Mouse (Mus musculus): ENCODE results near the gene Trmt1. TPM values are rescaled to one million over a fixed set of nuclear protein-coding genes. Genes with fewer than 3 reads are reported as not detected.

The Trmt1 gene
- polyA plus RNA-seq, 1 experiment from 2014 or later = 66.7 TPM

DNA sequence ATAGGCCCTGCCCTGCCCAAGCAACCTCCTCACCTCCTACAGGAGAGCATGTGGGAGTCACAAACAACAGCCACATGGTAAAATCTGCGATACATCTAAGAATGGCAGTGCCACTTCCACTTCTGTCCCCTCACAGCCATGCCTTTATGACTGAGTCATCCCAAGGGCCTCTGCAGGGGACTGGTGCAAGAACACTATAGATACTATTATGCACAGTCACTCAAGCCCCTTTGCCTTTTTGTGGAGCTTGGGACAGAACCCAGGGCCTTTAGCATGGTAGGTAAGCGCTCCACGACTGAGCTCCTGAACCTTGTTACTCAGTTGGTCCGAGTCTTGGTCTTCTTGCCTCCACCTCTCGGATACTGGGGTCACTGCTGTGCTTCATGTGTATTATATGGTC lies 8.8 kb upstream of the Trmt1 start:
- peaks cover 47% of the 10 kb centered on the region for H3K36me3 ChIP-seq
- no peak for ATAC-seq (ENCODE audit: low FRiP score)
- no peak overlapping the region for H3K4me3 ChIP-seq (replicated peaks)
- 96% methylated on average over 5 of the region's 5 CpGs for WGBS
- peaks cover 3% of the 10 kb centered on the region; the same call in 1 of the 2 replicates for H3K4me1 ChIP-seq
- H3K4me2 ChIP-seq = no peak overlapping the region
- no peak overlapping the region for H3K27ac ChIP-seq (replicated peaks)
- no peak overlapping the region for H3K9ac ChIP-seq (replicated peaks)
- no peaks in the 10 kb centered on the region for H3K9me3 ChIP-seq (replicated peaks)
- no peaks in the 10 kb centered on the region for H3K27me3 ChIP-seq (replicated peaks)

DNA sequence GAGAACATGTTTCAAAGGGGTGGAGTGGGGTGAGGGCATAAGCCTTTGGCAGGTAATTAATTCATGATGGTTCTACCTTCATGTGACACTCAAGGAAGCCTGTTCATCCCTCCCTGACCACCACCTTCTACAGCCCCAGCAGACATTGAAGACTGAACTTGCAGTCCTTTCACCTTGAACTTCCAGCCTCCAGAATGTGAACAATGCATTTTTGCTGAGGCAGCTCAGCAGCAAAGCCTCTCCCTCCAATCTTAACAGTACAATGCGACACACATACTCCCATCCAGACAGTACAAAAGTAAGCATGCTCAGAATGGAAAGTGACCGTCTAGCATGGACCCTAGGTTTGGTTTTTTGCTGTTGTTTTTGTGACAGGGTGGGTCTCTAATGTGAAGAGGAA lies 4.6 kb upstream of the Trmt1 start:
- no peak for ATAC-seq (ENCODE audit: low FRiP score)
- Histone ChIP-seq H3K36me3 (peaks cover 9% of the 10 kb centered on the region), H3K27me3 (replicated peaks) (no peaks in the 10 kb centered on the region), H3K27ac (replicated peaks) (no peak overlapping the region), H3K4me2 (no peak overlapping the region), H3K9me3 (replicated peaks) (no peaks in the 10 kb centered on the region), H3K4me3 (replicated peaks) (no peak overlapping the region), H3K4me1 (peaks cover 34% of the 10 kb centered on the region), H3K9ac (replicated peaks) (no peak overlapping the region)
- WGBS = 78% methylated on average over 2 of the region's 2 CpGs

DNA sequence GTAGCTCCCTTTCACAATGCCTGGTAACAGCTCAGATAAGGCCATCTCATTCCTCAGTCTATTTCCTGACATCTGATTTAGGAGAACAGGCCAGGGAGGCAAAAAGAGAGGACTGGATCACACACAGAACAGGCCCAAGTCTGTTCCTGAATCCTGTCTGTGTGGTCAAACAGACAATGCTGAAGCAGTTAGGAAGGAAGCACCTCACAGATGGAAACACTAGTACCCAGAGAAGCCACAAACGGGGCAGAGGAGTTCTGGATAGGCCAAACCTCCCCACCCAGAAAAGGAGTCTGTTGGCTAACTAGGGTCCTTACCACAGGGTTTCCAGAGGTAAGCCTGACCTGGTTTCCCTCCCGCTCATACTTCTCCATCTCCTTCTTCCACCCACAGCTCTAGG lies 3.9 kb upstream of the Trmt1 start:
- no peak overlapping the region for H3K9ac ChIP-seq (replicated peaks)
- no peak overlapping the region for H3K4me3 ChIP-seq (replicated peaks)

DNA sequence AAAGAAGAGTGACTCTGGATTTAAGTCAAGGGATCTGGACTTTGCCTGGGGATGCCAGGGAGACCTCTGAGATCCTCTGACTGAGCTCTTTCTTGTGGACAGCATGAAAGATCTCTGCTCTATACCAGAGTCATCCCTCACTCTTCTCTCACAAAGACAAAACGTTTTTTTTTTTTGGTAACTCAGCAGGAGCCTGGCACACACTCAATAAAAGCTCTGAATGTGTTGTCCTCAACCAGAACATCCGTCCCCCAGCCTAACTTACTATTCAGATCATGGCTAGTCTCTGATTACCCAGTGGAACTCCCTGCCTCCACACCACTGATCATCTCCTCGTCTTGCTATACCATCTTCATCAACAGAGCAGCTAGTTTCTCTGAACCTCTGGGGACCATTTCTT lies 1.6 kb upstream of the Trmt1 start:
- Histone ChIP-seq H3K27ac (replicated peaks) (0 out of 2 replicates have a peak overlapping the region, but pooled peaks have one; percentile 55), H3K27me3 (replicated peaks) (no peaks in the 10 kb centered on the region), H3K9ac (replicated peaks) (no peak overlapping the region), H3K9me3 (replicated peaks) (no peaks in the 10 kb centered on the region), H3K4me3 (replicated peaks) (no peak overlapping the region), H3K4me1 (peaks cover 50% of the 10 kb centered on the region), H3K36me3 (0 out of 2 replicates have a peak, but pooled peaks cover 5% of the 10 kb centered on the region), H3K4me2 (no peak overlapping the region)
- no peak for ATAC-seq (ENCODE audit: low FRiP score)
- 24% methylated on average over 3 of the region's 3 CpGs for WGBS

More for the DNA sequence above, 3.9 kb upstream of the Trmt1 start:
- no peaks in the 10 kb centered on the region for H3K27me3 ChIP-seq (replicated peaks)
- H3K9me3 ChIP-seq (replicated peaks) = no peaks in the 10 kb centered on the region
- no peak for ATAC-seq (ENCODE audit: low FRiP score)
- H3K36me3 ChIP-seq = peaks cover 5% of the 10 kb centered on the region; the same call in 1 of the 2 replicates
- 85% methylated on average over 2 of the region's 2 CpGs for WGBS
- no peak overlapping the region for H3K27ac ChIP-seq (replicated peaks)
- no peak overlapping the region for H3K4me2 ChIP-seq
- H3K4me1 ChIP-seq = peaks cover 38% of the 10 kb centered on the region

DNA sequence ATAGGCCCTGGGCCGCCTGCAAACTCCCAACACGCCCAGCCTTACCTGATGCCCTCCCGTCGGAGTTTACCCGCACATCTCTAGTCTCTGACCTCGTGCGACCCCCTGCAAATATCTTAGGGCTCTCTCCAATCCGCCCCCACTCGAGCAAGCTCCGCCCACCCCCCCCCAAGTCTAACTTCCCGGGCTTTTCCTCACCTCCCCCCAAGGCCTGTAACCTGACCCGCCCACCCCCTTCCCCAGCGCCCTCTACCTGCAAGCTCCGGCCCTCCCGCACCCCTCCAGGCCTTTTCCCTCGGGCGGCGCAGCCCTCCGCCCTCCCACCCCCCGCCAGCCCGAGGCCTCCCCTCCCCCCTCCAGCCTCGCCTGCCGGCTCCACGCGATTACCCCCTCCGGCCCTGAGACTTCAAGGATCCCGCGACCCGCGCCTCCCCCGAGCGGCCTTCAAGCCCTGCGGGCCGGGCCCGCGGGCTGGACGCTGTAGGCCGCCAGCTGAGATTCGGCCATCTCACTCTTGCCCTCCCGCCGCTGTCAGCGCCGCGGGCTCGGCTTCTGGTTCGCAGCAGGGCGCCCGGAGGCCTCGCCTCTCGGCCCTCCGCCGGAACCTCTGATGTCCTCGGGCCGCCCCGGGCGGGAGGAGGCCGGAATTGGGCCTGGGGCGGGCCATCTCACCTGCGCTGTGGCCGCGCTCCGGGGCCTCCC lies 1.0 kb downstream of the Trmt1 start:
- peak; percentile 18 for ATAC-seq (ENCODE audit: low FRiP score)
- H3K4me1 ChIP-seq = peaks cover 63% of the 10 kb centered on the region
- WGBS = under 1% methylated on average over 48 of the region's 62 CpGs

DNA sequence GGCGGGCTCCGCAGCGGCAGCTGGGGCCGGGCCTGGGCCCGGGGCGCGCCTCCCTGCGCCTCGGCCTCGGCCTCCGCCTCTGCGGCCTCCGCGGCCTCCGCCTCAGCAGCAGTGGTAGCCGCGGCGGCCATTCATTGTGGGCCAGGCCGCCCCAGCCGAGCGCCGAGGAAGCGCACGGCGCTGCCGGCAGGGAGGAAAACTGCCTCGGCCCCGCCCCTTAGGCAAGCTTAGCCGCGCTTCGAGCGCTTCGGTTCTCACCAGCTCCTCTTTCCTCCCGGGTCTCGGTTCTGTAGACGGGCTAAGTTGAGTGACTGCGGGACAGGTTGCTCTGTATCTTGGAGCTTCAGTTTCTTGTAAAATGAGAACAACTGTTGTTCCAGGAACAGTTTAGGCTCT lies 1.6 kb downstream of the Trmt1 start, which contains the start of gene Nacc1:
Gene Nacc1 (minus strand): TSS at position 158 of the 396 bp plus-strand sequence.
- ATAC-seq (ENCODE audit: low FRiP score) = peak; percentile 75
- no peaks in the 10 kb centered on the region for H3K27me3 ChIP-seq (replicated peaks)
- H3K27ac ChIP-seq (replicated peaks) = peak within 1 kb of the TSS; percentile 88
- H3K4me3 ChIP-seq (replicated peaks) = peak within 1 kb of the TSS; percentile 99
- H3K36me3 ChIP-seq = peaks cover 18% of the 10 kb centered on the region
- H3K4me2 ChIP-seq = peak within 1 kb of the TSS; percentile 91
- under 1% methylated on average over 25 of the region's 37 CpGs for WGBS
- H3K9ac ChIP-seq (replicated peaks) = peak within 1 kb of the TSS; percentile 99
- peaks cover 60% of the 10 kb centered on the region for H3K4me1 ChIP-seq
- H3K9me3 ChIP-seq (replicated peaks) = no peaks in the 10 kb centered on the region

More for the DNA sequence above, 1.0 kb downstream of the Trmt1 start:
- Histone ChIP-seq H3K27ac (replicated peaks) (peak overlapping the region; percentile 88), H3K9ac (replicated peaks) (peak overlapping the region; percentile 99), H3K36me3 (peaks cover 16% of the 10 kb centered on the region), H3K27me3 (replicated peaks) (no peaks in the 10 kb centered on the region), H3K9me3 (replicated peaks) (no peaks in the 10 kb centered on the region), H3K4me2 (peak overlapping the region; percentile 76), H3K4me3 (replicated peaks) (peak overlapping the region; percentile 99)

DNA sequence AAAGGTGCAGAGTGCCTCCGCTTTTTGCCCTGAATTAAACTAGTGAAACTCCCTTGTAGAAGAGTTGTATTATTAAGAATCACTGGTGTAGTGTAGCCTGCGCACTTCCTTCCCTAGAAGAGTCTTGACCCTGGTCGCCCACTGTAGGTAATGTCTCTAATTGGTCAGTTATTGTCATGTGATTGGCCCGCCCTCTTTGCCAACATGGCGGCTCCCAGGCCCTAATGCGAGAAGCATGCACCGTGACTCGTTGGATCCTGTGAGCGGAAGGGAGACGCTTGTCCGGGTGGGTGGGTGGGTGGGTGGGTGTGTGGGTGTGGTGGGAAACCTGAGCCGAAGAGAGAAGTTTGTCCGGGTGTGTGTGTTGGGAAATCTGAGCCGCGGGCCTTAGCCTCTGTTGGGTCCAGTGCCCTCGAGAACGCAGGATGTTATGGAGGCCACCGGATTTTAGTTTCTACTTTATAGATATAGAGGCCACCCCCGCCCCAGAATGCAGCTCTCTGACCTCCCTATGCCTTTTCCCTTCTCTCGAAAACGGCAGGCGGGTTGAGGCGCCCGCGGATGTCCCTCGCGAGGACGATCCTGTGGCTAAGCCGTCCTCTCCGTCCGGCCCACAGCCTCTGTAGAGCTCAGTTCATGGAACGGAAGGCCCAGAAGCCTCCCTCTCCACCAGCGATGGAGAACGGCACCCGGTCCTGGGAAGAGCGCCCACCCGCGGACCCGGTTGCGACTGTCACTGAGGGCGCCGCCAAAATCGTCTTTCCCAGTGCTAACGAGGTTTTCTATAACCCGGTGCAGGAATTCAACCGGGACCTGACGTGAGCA lies 3.2 kb downstream of the Trmt1 start:
- H3K4me1 ChIP-seq = peaks cover 51% of the 10 kb centered on the region
- ATAC-seq (ENCODE audit: low FRiP score) = peak; percentile 87
- no peaks in the 10 kb centered on the region for H3K27me3 ChIP-seq (replicated peaks)
- no peaks in the 10 kb centered on the region for H3K9me3 ChIP-seq (replicated peaks)
- H3K4me2 ChIP-seq = peak overlapping the region; percentile 91
- H3K9ac ChIP-seq (replicated peaks) = peak overlapping the region; percentile 52
- H3K4me3 ChIP-seq (replicated peaks) = peak overlapping the region; percentile 68
- peak overlapping the region; percentile 45 for H3K27ac ChIP-seq (replicated peaks)
- whole genome bisulfite sequencing = under 1% methylated on average over 47 of the region's 47 CpGs
- H3K36me3 ChIP-seq = peaks cover 25% of the 10 kb centered on the region

DNA sequence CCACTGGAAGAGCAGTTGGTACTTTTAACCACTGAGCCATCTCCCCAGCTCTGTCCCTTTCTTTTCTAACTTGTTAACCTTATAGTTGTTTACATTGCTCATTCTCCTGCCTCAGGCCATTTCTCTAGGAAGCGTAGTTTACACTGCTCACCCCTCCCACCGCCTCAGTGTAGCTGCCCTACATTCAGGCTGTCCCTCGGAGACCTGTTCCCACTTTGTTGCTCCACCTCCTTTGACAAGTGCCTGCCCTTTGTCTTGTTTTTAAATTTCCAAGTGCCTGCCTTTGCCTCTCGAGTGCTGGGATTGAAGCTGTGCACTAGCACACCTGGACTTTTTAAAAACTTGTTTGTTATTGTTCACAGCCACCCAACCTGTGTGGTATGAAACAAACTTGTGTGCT lies 7.2 kb downstream of the Trmt1 start:
- Histone ChIP-seq H3K36me3 (peaks cover 47% of the 10 kb centered on the region), H3K9ac (replicated peaks) (no peak overlapping the region), H3K27ac (replicated peaks) (no peak overlapping the region), H3K9me3 (replicated peaks) (no peaks in the 10 kb centered on the region), H3K27me3 (replicated peaks) (no peaks in the 10 kb centered on the region), H3K4me1 (peaks cover 21% of the 10 kb centered on the region), H3K4me3 (replicated peaks) (no peak overlapping the region), H3K4me2 (no peak overlapping the region)
- ATAC-seq (ENCODE audit: low FRiP score) = no peak
- WGBS = 79% methylated on average over 4 of the region's 4 CpGs

DNA sequence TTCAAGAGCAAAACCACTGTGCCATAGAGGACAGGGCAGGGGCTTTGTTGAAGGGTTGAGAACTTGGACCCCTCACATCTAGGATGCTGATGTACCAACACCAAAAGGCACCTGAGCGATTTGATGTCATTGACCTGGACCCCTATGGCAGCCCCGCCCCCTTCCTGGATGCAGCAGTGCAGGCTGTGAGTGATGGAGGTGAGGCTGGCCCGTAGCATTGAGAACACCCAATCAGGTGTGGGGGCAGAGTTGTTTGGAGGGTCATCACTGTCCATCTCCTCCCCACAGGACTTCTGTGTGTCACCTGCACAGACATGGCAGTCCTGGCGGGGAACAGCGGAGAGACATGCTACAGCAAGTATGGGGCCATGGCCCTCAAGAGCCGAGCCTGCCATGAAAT lies 9.0 kb downstream of the Trmt1 start:
- Histone ChIP-seq H3K27me3 (replicated peaks) (no peaks in the 10 kb centered on the region), H3K4me2 (no peak overlapping the region), H3K4me3 (replicated peaks) (no peak overlapping the region), H3K9ac (replicated peaks) (no peak overlapping the region), H3K27ac (replicated peaks) (no peak overlapping the region), H3K4me1 (peaks cover 12% of the 10 kb centered on the region), H3K9me3 (replicated peaks) (no peaks in the 10 kb centered on the region), H3K36me3 (peaks cover 62% of the 10 kb centered on the region)
- ATAC-seq (ENCODE audit: low FRiP score) = no peak
- WGBS = 94% methylated on average over 6 of the region's 6 CpGs

DNA sequence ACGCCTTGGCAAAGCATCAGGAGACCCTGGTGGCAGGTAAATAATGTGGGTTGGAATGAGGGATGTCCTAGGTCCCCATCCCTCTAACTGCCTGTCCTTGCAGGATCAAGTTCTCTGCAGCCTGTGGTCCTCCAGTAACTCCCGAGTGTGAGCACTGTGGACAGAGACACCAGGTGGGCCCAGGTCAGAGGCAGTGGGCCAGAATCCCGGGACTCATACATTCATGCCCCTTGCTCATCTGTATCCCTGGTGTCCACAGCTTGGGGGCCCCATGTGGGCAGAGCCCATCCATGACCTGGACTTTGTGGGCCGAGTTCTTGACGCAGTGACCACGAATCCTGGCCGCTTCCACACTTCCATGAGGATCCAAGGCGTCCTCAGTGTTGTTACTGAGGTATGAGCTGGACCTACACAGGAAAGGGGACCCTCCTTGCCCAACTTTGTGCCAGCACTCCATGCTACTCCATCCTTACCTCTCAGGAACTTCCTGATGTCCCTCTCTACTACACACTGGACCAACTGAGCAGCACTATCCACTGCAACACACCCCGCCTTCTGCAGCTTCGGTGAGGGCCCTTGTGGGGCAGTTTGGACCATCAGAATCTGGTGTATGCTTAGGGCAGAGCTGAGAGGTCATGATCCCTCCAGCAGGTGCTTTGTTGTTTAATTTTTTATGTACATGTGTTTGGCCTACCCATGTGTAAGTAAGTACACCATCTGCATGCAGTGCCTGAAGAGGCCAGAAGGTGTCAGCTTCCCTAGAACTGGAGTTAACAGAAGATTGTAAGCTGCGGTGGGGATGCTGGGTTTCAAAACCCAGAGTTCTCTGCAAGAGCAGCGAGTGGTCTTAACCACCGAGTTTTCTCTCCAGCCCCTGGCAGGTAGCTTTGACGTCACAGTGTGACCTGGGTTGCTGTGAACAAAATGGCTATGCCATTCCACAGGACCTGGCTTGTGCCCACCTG lies 11.3 kb downstream of the Trmt1 start:
- Histone ChIP-seq H3K4me2 (no peak overlapping the region), H3K9ac (replicated peaks) (no peak overlapping the region), H3K27ac (replicated peaks) (no peak overlapping the region), H3K4me3 (replicated peaks) (no peak overlapping the region), H3K9me3 (replicated peaks) (no peaks in the 10 kb centered on the region), H3K27me3 (replicated peaks) (peaks cover 13% of the 10 kb centered on the region), H3K36me3 (peaks cover 47% of the 10 kb centered on the region), H3K4me1 (0 out of 2 replicates have a peak, but pooled peaks cover 8% of the 10 kb centered on the region)
- ATAC-seq (ENCODE audit: low FRiP score) = no peak
- 90% methylated on average over 14 of the region's 14 CpGs for WGBS

DNA sequence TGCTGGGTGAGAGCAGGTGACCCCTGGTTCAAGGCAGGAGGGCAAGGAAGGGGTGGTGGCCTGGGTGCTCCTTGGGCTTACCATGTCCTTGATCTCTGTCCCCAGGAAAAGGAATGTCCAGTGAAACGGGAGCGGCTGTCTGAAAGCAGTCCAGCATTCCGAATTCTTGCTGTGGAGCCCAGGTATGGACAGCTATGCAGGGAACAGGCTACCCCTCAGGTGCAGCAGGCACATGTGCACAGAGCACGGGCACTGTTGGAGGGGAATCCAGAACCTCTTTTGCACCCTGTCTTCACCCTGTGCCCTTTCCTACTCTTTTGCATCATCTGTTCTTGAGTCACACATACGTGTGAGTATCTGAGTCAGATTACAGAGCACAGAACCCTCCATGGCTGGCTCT lies 12.2 kb downstream of the Trmt1 start:
- peaks cover 39% of the 10 kb centered on the region for H3K36me3 ChIP-seq
- 93% methylated on average over 5 of the region's 5 CpGs for WGBS
- H3K4me2 ChIP-seq = no peak overlapping the region
- no peak for ATAC-seq (ENCODE audit: low FRiP score)
- no peak overlapping the region for H3K4me3 ChIP-seq (replicated peaks)
- H3K9ac ChIP-seq (replicated peaks) = no peak overlapping the region
- no peak overlapping the region for H3K27ac ChIP-seq (replicated peaks)
- peaks cover 21% of the 10 kb centered on the region for H3K27me3 ChIP-seq (replicated peaks)
- 0 out of 2 replicates have a peak, but pooled peaks cover 8% of the 10 kb centered on the region for H3K4me1 ChIP-seq
- no peaks in the 10 kb centered on the region for H3K9me3 ChIP-seq (replicated peaks)

Data from neural tube, embryonic 15.5 days (tissue).